In genomic region chr2:148672199-148673096, GRCm38 (mm10) we compare ENCODE assay signal across 8 mouse cellular contexts. TPM values are rescaled to one million over a fixed set of nuclear protein-coding genes. Genes with fewer than 3 reads are reported as not detected.
A peak's percentile ranks its signal among the peaks of the same experiment; 100 is the strongest.
DNase-seq lines count a peak whose midpoint lies in the region; ATAC-seq and TF ChIP-seq lines count a peak whose summit lies in the region.

Gene Nxt1, plus strand, starts transcription at chr2:148672601.

- peaks cover 8% of the 10 kb centered on the region for H3K4me1 ChIP-seq in bone marrow macrophage, adult 2 months (ENCODE audit: control insufficient read depth, insufficient read depth, low read length)
- peaks cover 4% of the 10 kb centered on the region for H3K4me1 ChIP-seq in embryonic fibroblast, embryonic 13.5 days (ENCODE audit: control insufficient read depth, insufficient read depth, low read length)
- H3K4me1 ChIP-seq in kidney, embryonic 14.5 days (ENCODE audit: control insufficient read depth, insufficient read depth, low read length): peaks cover 7% of the 10 kb centered on the region; the same call in 1 of the 2 replicates
- peaks cover 15% of the 10 kb centered on the region for H3K4me1 ChIP-seq in limb, embryonic 15.5 days

- H3K36me3 ChIP-seq in kidney, embryonic 14.5 days (ENCODE audit: control insufficient read depth, insufficient read depth, low read length): peaks cover 20% of the 10 kb centered on the region
- peaks cover 19% of the 10 kb centered on the region for H3K36me3 ChIP-seq in limb, embryonic 15.5 days

- peak within 1 kb of the TSS; percentile 74 for H3K4me2 ChIP-seq in kidney, embryonic 14.5 days (replicated peaks; ENCODE audit: low read depth, low read length)
- H3K4me2 ChIP-seq in limb, embryonic 15.5 days: peak within 1 kb of the TSS; percentile 72

- peak within 1 kb of the TSS; percentile 87 for H3K9ac ChIP-seq in kidney, embryonic 14.5 days (ENCODE audit: low read depth, low read length)
- H3K9ac ChIP-seq in limb, embryonic 15.5 days: peak within 1 kb of the TSS; percentile 73

- DNase-seq in A20 (ENCODE audit: low read depth, low spot score): peak; percentile 97
- peak; percentile 99 for DNase-seq in heart, adult 9 months (ENCODE audit: low spot score in 2 of 2)
- DNase-seq in monocyte, adult 2 months (ENCODE audit: low read depth in 1 of 2, low spot score in 2 of 2): peak; percentile 98
- DNase-seq in spleen, postnatal 36 days (ENCODE audit: low spot score in 2 of 2): peak; percentile 98 to 99

- no peak for TF ChIP-seq POLR2A in bone marrow macrophage, adult 2 months (IDR thresholded peaks at IDR 0.05; ENCODE audit: borderline replicate concordance, low read depth, low read length)
- TF ChIP-seq POLR2A in embryonic fibroblast, embryonic 13.5 days (IDR thresholded peaks at IDR 0.05; ENCODE audit: low read depth, low read length): peak; percentile 85

- no peaks in the 10 kb centered on the region for H3K9me3 ChIP-seq in kidney, embryonic 14.5 days (ENCODE audit: control insufficient read depth, low read length)
- no peaks in the 10 kb centered on the region for H3K9me3 ChIP-seq in limb, embryonic 15.5 days

- peak; percentile 100 for ATAC-seq in kidney, embryonic 14.5 days (ENCODE audit: low FRiP score, low TSS enrichment)
- ATAC-seq in limb, embryonic 15.5 days (ENCODE audit: insufficient number of reproducible peaks, low FRiP score, low TSS enrichment, low read depth): peak; percentile 100

- no peaks in the 10 kb centered on the region for H3K27me3 ChIP-seq in kidney, embryonic 14.5 days (ENCODE audit: control insufficient read depth, insufficient read depth, low read length)
- no peaks in the 10 kb centered on the region for H3K27me3 ChIP-seq in limb, embryonic 15.5 days

- WGBS in kidney, embryonic 14.5 days: under 1% methylated on average over 58 of the region's 58 CpGs
- WGBS in limb, embryonic 15.5 days: under 1% methylated on average over 58 of the region's 58 CpGs

- TF ChIP-seq CTCF in bone marrow macrophage, adult 2 months (IDR thresholded peaks at IDR 0.05; ENCODE audit: low read depth, low read length): no peak
- no peak for TF ChIP-seq CTCF in embryonic fibroblast, embryonic 13.5 days (IDR thresholded peaks at IDR 0.05; ENCODE audit: borderline replicate concordance, insufficient read depth, low read length)

- H3K4me3 ChIP-seq in bone marrow macrophage, adult 2 months (ENCODE audit: insufficient read depth, low read length): peak within 1 kb of the TSS; percentile 93
- peak within 1 kb of the TSS; percentile 92 for H3K4me3 ChIP-seq in embryonic fibroblast, embryonic 13.5 days (ENCODE audit: insufficient read depth, low read length)
- H3K4me3 ChIP-seq in kidney, embryonic 14.5 days (ENCODE audit: low read length): peak within 1 kb of the TSS; percentile 90
- H3K4me3 ChIP-seq in limb, embryonic 15.5 days: peak within 1 kb of the TSS; percentile 68

- H3K27ac ChIP-seq in bone marrow macrophage, adult 2 months (ENCODE audit: insufficient read depth, low read depth, low read length): peak within 1 kb of the TSS; percentile 24
- peak within 1 kb of the TSS; percentile 69 for H3K27ac ChIP-seq in embryonic fibroblast, embryonic 13.5 days (ENCODE audit: insufficient read depth, low read length)
- H3K27ac ChIP-seq in kidney, embryonic 14.5 days (ENCODE audit: low read depth, low read length): peak within 1 kb of the TSS; percentile 56; the same call in 1 of the 2 replicates
- H3K27ac ChIP-seq in limb, embryonic 15.5 days: peak within 1 kb of the TSS; percentile 58

RNA-seq across cellular contexts. Expression of gene Nxt1, which starts in this region (rescaled TPM):
- polyA plus RNA-seq in bone marrow macrophage, adult 2 months (2012; ENCODE audit: insufficient read depth, insufficient read length, missing spikeins): 20.7 and 22.8 TPM in 2 replicates
- polyA plus RNA-seq in embryonic fibroblast, embryonic 13.5 days (2011; ENCODE audit: insufficient read length, low read depth, missing spikeins): 19.8 and 25.5 TPM in 2 replicates
- 109 and 136 TPM in 2 replicates for polyA plus RNA-seq in kidney, embryonic 14.5 days (2014; fragmentation: Nextera tagmentation; extraction: Ambion mirVana)
- polyA plus RNA-seq in limb, embryonic 15.5 days (2015; fragmentation: Nextera tagmentation; extraction: Ambion mirVana): 78.0 and 80.2 TPM in 2 replicates

Comparison
In these comparisons a context has a peak if more than half of its experiments do, and no peak if none do; other contexts are left out.
1. Peak in every context shown above with its lines: DNase-seq, ATAC-seq, H3K4me3 ChIP-seq and H3K27ac ChIP-seq.